Mouse (Mus musculus) thymus, adult 2 months (tissue): ENCODE data around the gene Trmt10b.

Experiments used
- CTCF ChIP-seq: fragments of 200-500 bp; IDR thresholded peaks from 2 replicates; pipeline ENCODE4 v1.5.1; 2012; ENCODE audit warnings: mild to moderate bottlenecking, control low read depth, low read length, moderate library complexity, borderline replicate concordance; ENCODE audit not compliant: control insufficient read depth, poor library complexity, insufficient read depth; ENCODE audit errors: extremely low read depth
- POLR2A ChIP-seq: fragments of 200-500 bp; IDR thresholded peaks from 2 replicates; pipeline ENCODE4 v1.6.1; 2012; ENCODE audit warnings: mild to moderate bottlenecking, low read length, control low read depth, moderate library complexity; ENCODE audit not compliant: control insufficient read depth, poor library complexity, insufficient read depth; ENCODE audit errors: extremely low read depth

DNA sequence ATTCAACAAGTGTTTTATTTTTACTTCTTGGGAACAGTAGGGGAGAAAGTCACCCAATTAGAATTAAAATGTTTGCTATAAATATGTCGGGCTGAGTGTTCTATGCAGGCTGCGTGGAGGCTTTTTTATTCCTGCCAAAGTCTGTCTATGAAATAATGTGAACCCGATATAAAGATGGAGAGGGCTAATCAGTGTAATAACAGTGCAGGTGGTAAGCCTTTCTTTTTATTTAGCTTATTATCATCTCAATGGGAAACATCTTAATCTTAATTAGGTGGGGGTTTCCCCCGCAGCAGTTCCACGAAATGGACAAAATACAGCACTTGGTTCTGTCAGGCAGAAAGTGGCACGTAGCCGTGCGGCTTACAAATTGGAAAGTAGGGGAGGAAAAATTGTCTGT is 45.7 kb upstream of the Trmt10b start:
- no peak for TF ChIP-seq CTCF
- no peak for TF ChIP-seq POLR2A
